Mouse (Mus musculus): ENCODE data around the gene Camta2. TPM values are rescaled to one million over a fixed set of nuclear protein-coding genes. Genes with fewer than 3 reads are reported as not detected.

The Camta2 gene
- total and polyA plus RNA-seq, 2 experiments from 2014 or later: 24.0 to 24.5 TPM

DNA sequence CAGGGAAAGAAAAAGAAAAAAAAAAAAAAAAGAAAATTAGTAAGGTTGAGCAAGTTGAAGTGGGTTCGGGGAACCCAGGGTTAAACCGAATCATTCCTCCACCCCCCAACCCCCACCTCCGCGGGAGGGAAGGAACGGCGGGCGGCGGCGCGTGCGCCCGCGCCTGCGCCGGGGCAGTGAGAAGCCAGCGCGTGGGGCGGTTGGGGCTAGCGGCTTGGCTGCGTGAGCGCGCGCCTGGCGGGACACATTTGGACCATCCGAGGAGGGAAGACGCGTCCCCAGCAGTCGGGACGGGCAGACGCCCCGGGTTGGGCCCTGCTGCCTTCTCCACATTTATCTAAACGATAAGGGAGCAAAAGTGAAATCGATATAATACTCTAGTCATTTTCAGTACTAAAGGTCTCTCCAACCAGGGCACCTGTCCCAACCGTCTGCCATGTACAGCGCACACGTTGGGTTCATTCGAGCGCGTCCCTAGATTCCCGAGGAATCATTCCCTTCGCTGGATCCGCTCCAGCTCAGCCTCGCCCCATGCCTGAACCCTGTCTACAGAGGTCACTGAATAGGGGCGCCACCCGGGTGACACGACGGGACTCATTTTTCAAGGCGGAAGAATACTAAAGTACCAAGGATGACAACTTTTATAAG is 32.9 kb downstream of the Camta2 start:
- Histone ChIP-seq H3K4me1 (ENCODE audit: insufficient read depth, low read length) (peaks cover 8% of the 10 kb centered on the region), H3K27ac (ENCODE audit: low read depth, low read length) (peak overlapping the region; percentile 97), H3K9me3 (ENCODE audit: low read length) (no peaks in the 10 kb centered on the region), H3K4me3 (ENCODE audit: low read depth, low read length) (peak overlapping the region; percentile 99), H3K4me2 (ENCODE audit: low read depth, low read length, poor library complexity, severe bottlenecking) (peak overlapping the region; percentile 72), H3K9ac (replicated peaks; ENCODE audit: low read length, poor library complexity, severe bottlenecking) (peak overlapping the region; percentile 98), H3K36me3 (ENCODE audit: insufficient read depth, low read length) (peaks cover 12% of the 10 kb centered on the region), H3K27me3 (ENCODE audit: insufficient read depth, low read length) (no peaks in the 10 kb centered on the region)
- TF ChIP-seq CTCF (IDR thresholded peaks at IDR 0.05): no peak
- WGBS: under 1% methylated on average over 44 of the region's 48 CpGs
- ATAC-seq (ENCODE audit: low FRiP score): peak; percentile 55
- peak; percentile 88 for DNase-seq (ENCODE audit: low spot score)

GRCm38 (mm10) chr11:70654198-70654922 is 33.5 kb downstream of the Camta2 start, which contains the start of gene Pfn1:
Gene Pfn1, minus strand, starts transcription at chr11:70654644.
- no peak for TF ChIP-seq CTCF (IDR thresholded peaks at IDR 0.05)
- Histone ChIP-seq H3K36me3 (ENCODE audit: insufficient read depth, low read length) (peaks cover 19% of the 10 kb centered on the region), H3K4me3 (ENCODE audit: low read depth, low read length) (peak within 1 kb of the TSS; percentile 99), H3K27me3 (ENCODE audit: insufficient read depth, low read length) (no peaks in the 10 kb centered on the region), H3K9me3 (ENCODE audit: low read length) (no peaks in the 10 kb centered on the region), H3K27ac (ENCODE audit: low read depth, low read length) (peak within 1 kb of the TSS; percentile 97), H3K4me2 (ENCODE audit: low read depth, low read length, poor library complexity, severe bottlenecking) (peak within 1 kb of the TSS; percentile 72), H3K4me1 (ENCODE audit: insufficient read depth, low read length) (peaks cover 8% of the 10 kb centered on the region), H3K9ac (replicated peaks; ENCODE audit: low read length, poor library complexity, severe bottlenecking) (peak within 1 kb of the TSS; percentile 98)
- ATAC-seq (ENCODE audit: low FRiP score) (peak; percentile 54), DNase-seq (ENCODE audit: low spot score) (peak; percentile 88)
- WGBS: under 1% methylated on average over 57 of the region's 61 CpGs

DNA sequence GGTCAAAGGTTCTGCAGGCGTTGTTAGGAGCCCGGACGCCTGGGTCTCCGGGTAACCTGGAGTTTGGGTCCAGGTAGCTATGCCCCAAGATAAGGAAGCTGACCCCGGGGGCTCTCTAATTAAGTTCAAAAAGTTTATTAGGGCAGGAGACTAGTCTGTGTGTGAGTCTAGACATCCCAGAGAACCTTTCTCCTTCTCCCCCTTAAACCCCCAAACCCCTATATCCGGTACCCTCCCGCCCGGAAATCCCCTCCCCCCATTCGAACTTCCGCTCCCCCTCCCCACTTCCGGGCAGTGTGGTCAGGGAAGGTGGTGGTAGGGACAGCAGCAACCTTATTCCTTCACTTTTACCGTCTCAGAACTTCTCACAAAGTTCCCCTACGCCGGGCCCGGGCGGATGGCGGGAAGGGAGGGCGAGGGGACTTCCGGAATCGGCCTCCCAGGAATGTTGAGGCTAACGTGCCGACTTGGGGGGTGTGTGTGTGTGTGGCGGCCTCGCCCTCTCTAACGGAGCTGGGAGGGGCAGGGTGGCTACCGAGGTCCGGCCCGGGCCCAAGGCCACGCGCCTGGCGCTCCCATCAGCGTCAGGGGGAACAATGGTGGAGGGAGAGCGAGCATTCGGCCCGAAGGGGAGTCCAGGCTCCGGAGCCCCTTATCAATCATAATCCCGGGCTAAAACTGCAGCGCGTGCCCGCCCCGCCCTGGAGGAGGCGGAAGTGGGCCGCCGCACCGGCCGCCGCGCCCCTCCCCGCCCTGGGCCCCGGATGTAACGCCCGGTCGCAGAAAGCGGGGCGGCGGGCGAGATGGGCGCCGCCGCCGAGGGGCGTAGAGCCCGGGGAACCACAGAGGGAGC is 34.3 kb downstream of the Camta2 start:
- ATAC-seq (ENCODE audit: low FRiP score) (peak; percentile 70), DNase-seq (ENCODE audit: low spot score) (peak; percentile 62)
- H3K9me3 ChIP-seq (ENCODE audit: low read length): no peaks in the 10 kb centered on the region
- H3K4me3 ChIP-seq (ENCODE audit: low read depth, low read length): peak overlapping the region; percentile 99
- H3K27ac ChIP-seq (ENCODE audit: low read depth, low read length): peak overlapping the region; percentile 97
- peaks cover 26% of the 10 kb centered on the region for H3K36me3 ChIP-seq (ENCODE audit: insufficient read depth, low read length)
- H3K9ac ChIP-seq (replicated peaks; ENCODE audit: low read length, poor library complexity, severe bottlenecking): peak overlapping the region; percentile 98
- peak overlapping the region; percentile 72 for H3K4me2 ChIP-seq (ENCODE audit: low read depth, low read length, poor library complexity, severe bottlenecking)
- no peak for TF ChIP-seq CTCF (IDR thresholded peaks at IDR 0.05)
- peaks cover 8% of the 10 kb centered on the region for H3K4me1 ChIP-seq (ENCODE audit: insufficient read depth, low read length)
- 1% methylated on average over 57 of the region's 63 CpGs for WGBS
- no peaks in the 10 kb centered on the region for H3K27me3 ChIP-seq (ENCODE audit: insufficient read depth, low read length)

DNA sequence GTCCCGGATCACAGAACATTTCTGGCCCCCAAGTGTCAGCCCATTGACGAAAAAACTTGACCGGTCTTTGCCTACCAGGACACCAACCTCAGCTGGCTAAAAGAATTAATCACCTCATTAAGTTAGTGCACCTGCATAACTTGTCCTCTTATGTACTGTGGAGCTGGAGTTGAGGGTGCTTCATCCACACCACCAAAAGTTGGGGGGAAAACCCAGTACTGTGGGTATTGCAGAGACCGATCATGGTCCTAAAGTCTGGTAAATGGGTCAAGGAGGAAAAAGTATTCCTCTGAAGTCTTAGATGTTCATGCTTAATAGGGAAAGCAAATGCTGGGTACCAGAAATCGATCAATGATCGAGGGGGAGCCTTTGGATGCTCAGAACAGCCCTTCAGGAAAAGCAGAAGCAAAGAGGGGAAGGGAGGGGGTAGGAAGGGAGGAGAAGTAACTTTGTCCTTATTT is 35.0 kb downstream of the Camta2 start:
- Histone ChIP-seq H3K9me3 (ENCODE audit: low read length) (no peaks in the 10 kb centered on the region), H3K36me3 (ENCODE audit: insufficient read depth, low read length) (peaks cover 27% of the 10 kb centered on the region), H3K27ac (ENCODE audit: low read depth, low read length) (peak overlapping the region; percentile 97; the same call in 1 of the 2 replicates), H3K4me1 (ENCODE audit: insufficient read depth, low read length) (peaks cover 9% of the 10 kb centered on the region), H3K4me2 (ENCODE audit: low read depth, low read length, poor library complexity, severe bottlenecking) (peak overlapping the region; percentile 72), H3K4me3 (ENCODE audit: low read depth, low read length) (peak overlapping the region; percentile 99), H3K9ac (replicated peaks; ENCODE audit: low read length, poor library complexity, severe bottlenecking) (peak overlapping the region; percentile 98), H3K27me3 (ENCODE audit: insufficient read depth, low read length) (no peaks in the 10 kb centered on the region)
- 66% methylated on average over 6 of the region's 6 CpGs for WGBS
- DNase-seq (ENCODE audit: low spot score) (no peak), ATAC-seq (ENCODE audit: low FRiP score) (no peak)
- TF ChIP-seq CTCF (IDR thresholded peaks at IDR 0.05): no peak

DNA sequence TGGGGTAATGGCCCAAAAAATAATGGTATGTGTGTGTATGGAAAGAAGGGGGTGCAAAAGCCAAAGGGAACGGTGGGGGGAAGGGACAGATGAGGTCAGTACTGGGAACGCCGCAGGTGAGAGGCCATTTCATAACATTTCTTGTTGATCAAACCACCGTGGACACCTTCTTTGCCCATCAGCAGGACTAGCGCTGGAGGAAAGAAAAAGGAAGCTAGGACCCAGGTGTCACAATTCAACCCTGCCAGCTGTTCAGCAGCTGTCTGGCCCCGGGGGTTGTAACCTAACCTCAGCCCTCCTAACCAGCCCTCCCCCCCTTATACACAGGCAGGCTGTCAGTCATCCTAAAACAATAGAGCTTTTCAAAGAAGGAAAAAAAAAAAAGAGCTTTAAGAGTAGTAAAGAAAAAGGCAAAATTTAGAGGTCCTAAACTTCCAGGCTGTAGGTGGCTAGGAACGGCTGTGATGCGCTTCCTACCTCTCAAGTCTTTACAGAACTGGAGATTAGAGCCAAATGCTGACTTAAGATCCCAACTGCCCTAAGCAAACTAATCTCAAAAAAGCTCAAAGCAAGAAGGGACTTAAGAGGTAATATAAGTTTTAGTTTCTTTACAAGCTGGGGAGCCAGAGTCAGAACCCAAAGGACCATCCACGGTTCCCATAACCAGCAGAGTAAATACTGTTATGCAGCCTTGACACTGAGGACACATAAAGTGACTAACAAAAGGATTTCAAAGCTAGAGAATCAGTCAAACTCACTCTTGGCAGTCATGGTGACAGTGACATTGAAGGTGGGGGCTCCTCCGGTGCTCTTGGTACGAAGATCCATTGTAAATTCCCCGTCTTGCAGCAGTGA is 35.6 kb downstream of the Camta2 start:
- Histone ChIP-seq H3K4me3 (ENCODE audit: low read depth, low read length) (no peak overlapping the region), H3K4me1 (ENCODE audit: insufficient read depth, low read length) (peaks cover 10% of the 10 kb centered on the region), H3K36me3 (ENCODE audit: insufficient read depth, low read length) (peaks cover 27% of the 10 kb centered on the region), H3K9ac (replicated peaks; ENCODE audit: low read length, poor library complexity, severe bottlenecking) (peak overlapping the region; percentile 98; the same call in 1 of the 2 replicates), H3K27ac (ENCODE audit: low read depth, low read length) (no peak overlapping the region), H3K27me3 (ENCODE audit: insufficient read depth, low read length) (no peaks in the 10 kb centered on the region), H3K9me3 (ENCODE audit: low read length) (no peaks in the 10 kb centered on the region), H3K4me2 (ENCODE audit: low read depth, low read length, poor library complexity, severe bottlenecking) (peak overlapping the region; percentile 72)
- no peak for ATAC-seq (ENCODE audit: low FRiP score)
- no peak for DNase-seq (ENCODE audit: low spot score)
- WGBS: 76% methylated on average over 12 of the region's 12 CpGs
- TF ChIP-seq CTCF (IDR thresholded peaks at IDR 0.05): no peak

Measured in midbrain, postnatal 0 days (tissue).